ENCODE assay signal across 23 mouse cellular contexts in genomic region chr16:30416707-30417106, GRCm38 (mm10). TPM values are rescaled to one million over a fixed set of nuclear protein-coding genes. Genes with fewer than 3 reads are reported as not detected.
DNase-seq lines count a peak whose midpoint lies in the region; ATAC-seq and TF ChIP-seq lines count a peak whose summit lies in the region.
"Had no signal": no experiment of that assay in that cellular context is flagged by ENCODE, and none has a peak within 500 bp of the region (broad histone marks: within the 10 kb centered on the region; RNA-seq: fewer than 3 reads in every experiment).

No protein-coding gene starts in this region.

- no peaks in the 10 kb centered on the region for H3K9me3 ChIP-seq in intestine, postnatal 0 days (ENCODE audit: control insufficient read depth)
- H3K9me3 ChIP-seq: embryonic facial prominence, embryonic 10.5 days; embryonic facial prominence, embryonic 13.5 days; forebrain, embryonic 12.5 days; hindbrain, embryonic 12.5 days; hindbrain, embryonic 15.5 days had no signal

- H3K27ac ChIP-seq in bone marrow macrophage, adult 2 months (ENCODE audit: insufficient read depth, low read depth, low read length): peak overlapping the region; percentile 73
- H3K27ac ChIP-seq in intestine, postnatal 0 days (ENCODE audit: low read depth, low read length): peak overlapping the region; percentile 43
- H3K27ac ChIP-seq: embryonic facial prominence, embryonic 10.5 days; embryonic facial prominence, embryonic 13.5 days; forebrain, embryonic 12.5 days; gastrocnemius, adult 2 months; hindbrain, embryonic 12.5 days; hindbrain, embryonic 15.5 days had no signal

- H3K36me3 ChIP-seq in intestine, postnatal 0 days (ENCODE audit: control insufficient read depth, insufficient read depth): no peaks in the 10 kb centered on the region
- no peaks in the 10 kb centered on the region for H3K36me3 ChIP-seq in myocyte (ENCODE audit: control insufficient read depth, insufficient read depth)
- H3K36me3 ChIP-seq: embryonic facial prominence, embryonic 10.5 days; embryonic facial prominence, embryonic 13.5 days; forebrain, embryonic 12.5 days; hindbrain, embryonic 12.5 days; hindbrain, embryonic 15.5 days had no signal

- DNase-seq in spleen, postnatal 10 days (ENCODE audit: low spot score in 2 of 2): no peak
- DNase-seq in urinary bladder, postnatal 4 days (ENCODE audit: low spot score in 2 of 2): no peak
- no peak for DNase-seq in B cell, adult 2 months
- DNase-seq: adrenal gland, postnatal 10 days; cerebellum, adult 11 months; cerebellum, adult 2 months; cerebellum, adult 9-11 months; cerebellum, postnatal 36 days; embryo, embryonic 11 days had no signal

- peak; percentile 76 for ATAC-seq in intestine, postnatal 0 days
- ATAC-seq: CD4-positive, CD25-positive, alpha-beta regulatory T cell, adult 4 months; forebrain, embryonic 16.5 days; Patski had no signal

- peaks cover 18% of the 10 kb centered on the region for H3K4me1 ChIP-seq in bone marrow macrophage, adult 2 months (ENCODE audit: control insufficient read depth, insufficient read depth, low read length)
- H3K4me1 ChIP-seq in intestine, postnatal 0 days (replicated peaks; ENCODE audit: control insufficient read depth, insufficient read depth, low read length): peaks cover 8% of the 10 kb centered on the region; the same call in 1 of the 2 replicates
- H3K4me1 ChIP-seq: embryonic facial prominence, embryonic 10.5 days; embryonic facial prominence, embryonic 13.5 days; forebrain, embryonic 12.5 days; hindbrain, embryonic 12.5 days; hindbrain, embryonic 15.5 days had no signal

- WGBS in intestine, postnatal 0 days: 38% methylated on average over 2 of the region's 2 CpGs

- no peaks in the 10 kb centered on the region for H3K27me3 ChIP-seq in intestine, postnatal 0 days (replicated peaks; ENCODE audit: control insufficient read depth, insufficient read depth, low read length)
- H3K27me3 ChIP-seq in myocyte (ENCODE audit: control insufficient read depth, insufficient read depth, insufficient read length): no peaks in the 10 kb centered on the region
- H3K27me3 ChIP-seq: embryonic facial prominence, embryonic 13.5 days; forebrain, embryonic 12.5 days; hindbrain, embryonic 12.5 days; hindbrain, embryonic 15.5 days; Patski had no signal

- H3ac ChIP-seq in myocyte (ENCODE audit: control insufficient read depth, insufficient read length): no peak overlapping the region

- no peak for TF ChIP-seq POLR2A in bone marrow macrophage, adult 2 months (IDR thresholded peaks at IDR 0.05; ENCODE audit: borderline replicate concordance, low read depth, low read length)
- no peak for TF ChIP-seq POLR2A in myocyte (IDR thresholded peaks at IDR 0.05; ENCODE audit: insufficient read length, low read depth)

- no peak overlapping the region for H3K4me2 ChIP-seq in intestine, postnatal 0 days (replicated peaks; ENCODE audit: low read depth)
- peak overlapping the region; percentile 61 for H3K4me2 ChIP-seq in myocyte (ENCODE audit: low read depth)
- H3K4me2 ChIP-seq: embryonic facial prominence, embryonic 13.5 days; forebrain, embryonic 12.5 days; heart, embryonic 11.5 days; hindbrain, embryonic 12.5 days; hindbrain, embryonic 15.5 days had no signal

- H3K79me2 ChIP-seq in myocyte (ENCODE audit: control insufficient read depth, insufficient read depth): no peaks in the 10 kb centered on the region

- H3K4me3 ChIP-seq in bone marrow macrophage, adult 2 months (ENCODE audit: insufficient read depth, low read length): no peak overlapping the region
- H3K4me3 ChIP-seq in intestine, postnatal 0 days (ENCODE audit: low read depth, low read length): no peak overlapping the region
- H3K4me3 ChIP-seq in myocyte: no peak overlapping the region
- H3K4me3 ChIP-seq: embryonic facial prominence, embryonic 10.5 days; embryonic facial prominence, embryonic 13.5 days; erythroblast, embryonic 14.5 days; forebrain, embryonic 12.5 days; gastrocnemius, adult 2 months; hindbrain, embryonic 12.5 days; hindbrain, embryonic 15.5 days had no signal

- H3K9ac ChIP-seq in intestine, postnatal 0 days (ENCODE audit: low read depth, low read length): no peak overlapping the region
- H3K9ac ChIP-seq: embryonic facial prominence, embryonic 13.5 days; forebrain, embryonic 12.5 days; hindbrain, embryonic 12.5 days; hindbrain, embryonic 15.5 days had no signal

- TF ChIP-seq CTCF in bone marrow macrophage, adult 2 months (IDR thresholded peaks at IDR 0.05; ENCODE audit: low read depth, low read length): no peak
- no peak for TF ChIP-seq CTCF in intestine, postnatal 0 days (IDR thresholded peaks at IDR 0.05; ENCODE audit: low read depth)

TF ChIP-seq in myocyte, 11 proteins besides CTCF, POLR2A, EP300 and RAD21:
- TF ChIP-seq TCF12 (IDR thresholded peaks at IDR 0.05; ENCODE audit: insufficient read depth, poor library complexity, severe bottlenecking): no peak
- no peak for TF ChIP-seq REST (IDR thresholded peaks at IDR 0.05; ENCODE audit: insufficient read depth, insufficient read length)
- TF ChIP-seq MYOD1 (IDR thresholded peaks at IDR 0.05; ENCODE audit: control insufficient read depth in 1 of 3, insufficient read length in 2 of 3, low read depth in 2 of 3): no peak
- no peak for TF ChIP-seq CEBPB (IDR thresholded peaks at IDR 0.05; ENCODE audit: insufficient read depth, poor library complexity, severe bottlenecking)
- no peak for TF ChIP-seq SRF (IDR thresholded peaks at IDR 0.05; ENCODE audit: control insufficient read depth, insufficient read length, low read depth)
- no peak for TF ChIP-seq MAX (IDR thresholded peaks at IDR 0.05; ENCODE audit: low read depth)
- no peak for TF ChIP-seq USF1 (IDR thresholded peaks at IDR 0.05; ENCODE audit: low read depth)
- TF ChIP-seq MYOG (IDR thresholded peaks at IDR 0.05; ENCODE audit: control insufficient read depth in 1 of 3, insufficient read depth in 1 of 3, insufficient read length in 2 of 3, low read depth in 2 of 3): no peak
- no peak for TF ChIP-seq TCF3 (IDR thresholded peaks at IDR 0.05; ENCODE audit: insufficient read length, low read depth)
- TF ChIP-seq E2F4 (IDR thresholded peaks at IDR 0.05; ENCODE audit: insufficient read depth): no peak
- TF ChIP-seq POLR2AphosphoS2 (IDR thresholded peaks at IDR 0.05; ENCODE audit: insufficient read length, low read depth): no peak

RNA-seq across cellular contexts. Expression of gene Atp13a3, which starts 10.9 kb away (rescaled TPM):
- 39.1 and 46.6 TPM in 2 replicates for polyA plus RNA-seq in bone marrow macrophage, adult 2 months (2012; ENCODE audit: insufficient read depth, insufficient read length, missing spikeins)
- polyA plus RNA-seq in intestine, postnatal 0 days (2015; fragmentation: Nextera tagmentation; extraction: Ambion mirVana): 22.0 and 23.9 TPM in 2 replicates
- 53.4 TPM for polyA plus RNA-seq in myocyte (2012; fragmentation: generic; extraction: Trizol)
